Mouse (Mus musculus) neural tube, embryonic 12.5 days (tissue): ENCODE data around the gene Ass1. TPM values are rescaled to one million over a fixed set of nuclear protein-coding genes. Genes with fewer than 3 reads are reported as not detected.

ENCODE experiments used
- ATAC-seq: fragments of 200-750 bp; cut with Nextera tagmentation; 2 replicates; pipeline ENCODE4 v1.8.0; 2017; ENCODE audit warnings: low read depth, mild to moderate bottlenecking, moderate TSS enrichment, moderate library complexity; ENCODE audit not compliant: low FRiP score
- H3K27ac ChIP-seq: fragments of 300-500 bp; sonication (generic); 2 replicates; pipeline ENCODE4 v1.5.1; 2016
- H3K27me3 ChIP-seq: fragments of 300-500 bp; sonication (generic); replicated peaks from 2 replicates; pipeline ENCODE4 v1.6.1; 2016; ENCODE audit warnings: mild to moderate bottlenecking
- H3K36me3 ChIP-seq: fragments of 300-500 bp; sonication (generic); 2 replicates; pipeline ENCODE4 v1.6.1; 2016; ENCODE audit warnings: mild to moderate bottlenecking
- H3K4me1 ChIP-seq: fragments of 300-500 bp; sonication (generic); 2 replicates; pipeline ENCODE4 v1.6.1; 2016
- H3K4me2 ChIP-seq: fragments of 300-500 bp; sonication (generic); replicated peaks from 2 replicates; pipeline ENCODE4 v1.6.1; 2016; ENCODE audit warnings: mild to moderate bottlenecking
- H3K4me3 ChIP-seq: fragments of 300-500 bp; sonication (generic); 2 replicates; pipeline ENCODE4 v1.5.1; 2016
- H3K9ac ChIP-seq: fragments of 300-500 bp; sonication (generic); 2 replicates; pipeline ENCODE4 v1.6.1; 2016; ENCODE audit warnings: mild to moderate bottlenecking
- H3K9me3 ChIP-seq: fragments of 300-500 bp; sonication (generic); 2 replicates; pipeline ENCODE4 v1.6.1; 2016; ENCODE audit warnings: mild to moderate bottlenecking
- WGBS: fragments of 180-500 bp; shearing (Covaris S2); methylation state at CpG from one replicate; pipeline ENCODE4 v1.1.7; 2016; 5-methylcytosine and 5-hydroxymethylcytosine counted together
- polyA plus RNA-seq: library from polyadenylated mRNA; unstranded; fragments of >200 nt; fragmentation: Nextera tagmentation; extraction: Ambion mirVana; gene quantifications from 2 replicates; pipeline ENCODE4 v1.2.1, GENCODE M21; 2016

Gene Ass1
- polyA plus RNA-seq, 1 experiment from 2014 or later, result 33.0 TPM

DNA sequence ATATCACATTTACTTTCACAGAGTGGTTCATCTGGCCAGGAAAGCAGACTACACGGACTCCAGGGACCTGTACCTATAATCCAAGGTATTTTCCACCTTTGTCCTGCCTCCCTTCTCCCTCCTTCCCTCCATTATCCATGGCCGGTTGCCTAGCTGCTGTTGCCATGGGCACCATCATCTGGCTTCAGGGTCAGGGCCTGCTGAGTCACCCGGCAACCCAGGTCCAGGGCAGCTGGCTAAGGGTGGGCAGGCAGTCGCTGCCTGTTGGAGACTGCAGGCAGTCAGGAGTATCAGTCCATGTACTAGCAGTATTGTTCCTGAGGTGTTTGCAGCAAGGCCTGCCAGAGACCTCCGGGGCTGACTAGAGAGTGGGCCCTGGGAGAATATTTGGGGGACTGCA, 4.7 kb downstream of the Ass1 start:
- H3K9me3 ChIP-seq, result no peaks in the 10 kb centered on the region
- no peak for ATAC-seq
- no peaks in the 10 kb centered on the region for H3K36me3 ChIP-seq
- no peak overlapping the region for H3K4me3 ChIP-seq
- no peak overlapping the region for H3K4me2 ChIP-seq
- no peak overlapping the region for H3K27ac ChIP-seq
- H3K4me1 ChIP-seq, result peaks cover 20% of the 10 kb centered on the region
- 54% methylated on average over 5 of the region's 5 CpGs for WGBS
- peaks cover 51% of the 10 kb centered on the region for H3K27me3 ChIP-seq
- H3K9ac ChIP-seq, result no peak overlapping the region

DNA sequence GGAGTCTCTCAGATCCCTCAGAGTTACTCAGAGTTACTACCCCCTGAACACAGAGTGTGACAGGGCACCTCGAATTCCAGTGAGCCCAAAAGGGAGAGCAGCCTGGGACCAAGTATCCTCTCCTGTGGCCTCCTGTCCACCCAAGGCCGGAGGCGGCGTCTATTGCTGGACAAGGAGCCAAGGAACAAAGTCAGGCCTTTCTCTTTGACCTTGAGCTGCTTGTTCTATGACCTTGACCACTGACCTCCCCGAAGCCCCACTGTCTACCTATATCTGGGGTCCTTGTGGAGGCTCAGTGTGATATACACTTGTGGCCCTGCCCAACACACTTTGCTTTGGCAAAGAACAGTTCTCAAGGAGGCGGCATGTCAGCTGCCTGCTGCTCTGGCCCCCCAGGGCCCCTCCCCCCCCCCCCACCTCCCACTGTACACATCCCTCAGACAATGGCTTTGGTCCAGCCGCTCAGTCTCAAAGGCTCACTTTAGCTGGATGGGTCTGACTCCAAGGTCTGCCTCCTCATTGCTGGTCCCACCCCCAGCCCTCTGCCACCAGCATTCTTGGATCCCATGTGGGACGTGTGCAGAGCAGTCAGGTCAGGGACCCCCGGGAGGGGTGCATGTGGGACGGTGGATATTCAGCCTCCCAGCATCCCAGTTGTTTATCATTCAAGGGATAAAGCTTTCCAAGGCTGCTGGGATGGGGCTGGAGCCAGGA, 6.3 kb downstream of the Ass1 start:
- Histone ChIP-seq H3K36me3 (no peaks in the 10 kb centered on the region), H3K4me3 (no peak overlapping the region), H3K9ac (no peak overlapping the region), H3K27me3 (peaks cover 38% of the 10 kb centered on the region), H3K9me3 (no peaks in the 10 kb centered on the region), H3K4me2 (no peak overlapping the region), H3K4me1 (peaks cover 6% of the 10 kb centered on the region), H3K27ac (no peak overlapping the region)
- 72% methylated on average over 10 of the region's 10 CpGs for WGBS
- no peak for ATAC-seq

DNA sequence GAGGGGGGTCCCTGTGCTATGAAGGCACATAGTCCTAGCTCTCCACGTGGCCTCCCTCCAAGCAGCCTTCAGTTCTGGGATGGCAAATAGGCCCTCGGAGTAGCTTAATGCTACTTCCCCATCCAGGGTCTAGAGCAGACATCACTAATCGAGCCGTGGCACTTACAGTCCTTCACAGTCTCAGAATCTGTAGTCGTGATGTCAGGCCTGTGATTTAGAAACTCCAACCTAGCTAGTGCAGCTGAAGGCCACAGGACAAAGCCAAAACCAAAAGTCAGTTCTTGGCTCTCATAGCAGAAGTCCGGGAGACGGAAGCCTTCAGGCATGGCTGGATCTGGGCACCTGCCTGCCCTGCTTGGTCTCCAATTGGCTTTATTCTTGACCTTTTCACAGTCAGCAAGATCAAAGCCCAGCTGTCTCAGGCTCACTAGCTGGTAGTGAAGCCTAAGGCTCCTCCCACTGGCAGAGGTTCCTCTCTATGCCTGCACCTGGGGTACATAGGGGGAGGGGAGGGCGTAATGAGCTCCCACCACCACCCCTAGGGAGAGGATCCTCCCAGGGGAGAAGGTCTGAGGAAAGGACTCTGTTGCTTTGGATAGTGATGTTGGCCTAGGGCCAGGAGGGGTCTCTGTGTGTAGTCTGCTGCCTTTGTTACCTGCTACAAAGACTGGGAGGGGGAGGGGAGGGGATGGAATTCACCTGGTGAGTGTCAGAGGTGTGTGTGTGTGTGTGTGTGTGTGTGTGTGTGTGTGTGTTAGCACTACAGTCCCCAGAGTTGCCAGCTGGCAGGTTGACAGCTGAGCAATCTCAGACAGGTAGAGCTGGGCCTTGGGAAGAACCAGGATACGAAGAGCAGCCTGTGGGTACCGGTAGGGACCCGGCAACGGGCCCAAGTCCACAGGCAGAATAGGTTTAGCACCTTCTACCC, 7.5 kb downstream of the Ass1 start:
- WGBS, result 77% methylated on average over 12 of the region's 12 CpGs
- Histone ChIP-seq H3K27me3 (peaks cover 42% of the 10 kb centered on the region), H3K27ac (no peak overlapping the region), H3K4me2 (no peak overlapping the region), H3K36me3 (no peaks in the 10 kb centered on the region), H3K4me3 (no peak overlapping the region), H3K9ac (no peak overlapping the region), H3K9me3 (no peaks in the 10 kb centered on the region), H3K4me1 (peaks cover 6% of the 10 kb centered on the region)
- no peak for ATAC-seq

GRCm38 (mm10) chr2:31482914-31483575, 13.0 kb downstream of the Ass1 start:
- 30% methylated on average over 8 of the region's 8 CpGs for WGBS
- peaks cover 76% of the 10 kb centered on the region for H3K27me3 ChIP-seq

GRCm38 (mm10) chr2:31484187-31484586, 14.2 kb downstream of the Ass1 start:
- H3K9me3 ChIP-seq, result no peaks in the 10 kb centered on the region
- WGBS, result 30% methylated on average over 5 of the region's 5 CpGs
- H3K27ac ChIP-seq, result no peak overlapping the region
- ATAC-seq, result peak; percentile 41; the same call in 1 of the 2 replicates
- no peak overlapping the region for H3K4me3 ChIP-seq
- no peak overlapping the region for H3K4me2 ChIP-seq
- H3K36me3 ChIP-seq, result no peaks in the 10 kb centered on the region
- peaks cover 82% of the 10 kb centered on the region for H3K27me3 ChIP-seq
- H3K4me1 ChIP-seq, result peaks cover 2% of the 10 kb centered on the region; the same call in 1 of the 2 replicates
- H3K9ac ChIP-seq, result no peak overlapping the region

More at GRCm38 (mm10) chr2:31482914-31483575, 13.0 kb downstream of the Ass1 start:
- no peak overlapping the region for H3K4me2 ChIP-seq
- H3K36me3 ChIP-seq, result no peaks in the 10 kb centered on the region
- no peaks in the 10 kb centered on the region for H3K9me3 ChIP-seq
- H3K4me1 ChIP-seq, result no peaks in the 10 kb centered on the region
- H3K27ac ChIP-seq, result no peak overlapping the region
- no peak overlapping the region for H3K4me3 ChIP-seq
- H3K9ac ChIP-seq, result no peak overlapping the region
- 0 out of 2 replicates have a peak, but pooled peaks have one; percentile 57 for ATAC-seq

- Histone ChIP-seq H3K9ac (no peak overlapping the region), H3K4me3 (no peak overlapping the region), H3K36me3 (no peaks in the 10 kb centered on the region), H3K9me3 (no peaks in the 10 kb centered on the region), H3K27ac (no peak overlapping the region), H3K27me3 (peaks cover 96% of the 10 kb centered on the region), H3K4me1 (peaks cover 23% of the 10 kb centered on the region), H3K4me2 (no peak overlapping the region)
- ATAC-seq, result no peak
- 15% methylated on average over 12 of the region's 12 CpGs for WGBS
These were observed 19.2 kb downstream of the Ass1 start for GRCm38 (mm10) chr2:31489166-31489565.

DNA sequence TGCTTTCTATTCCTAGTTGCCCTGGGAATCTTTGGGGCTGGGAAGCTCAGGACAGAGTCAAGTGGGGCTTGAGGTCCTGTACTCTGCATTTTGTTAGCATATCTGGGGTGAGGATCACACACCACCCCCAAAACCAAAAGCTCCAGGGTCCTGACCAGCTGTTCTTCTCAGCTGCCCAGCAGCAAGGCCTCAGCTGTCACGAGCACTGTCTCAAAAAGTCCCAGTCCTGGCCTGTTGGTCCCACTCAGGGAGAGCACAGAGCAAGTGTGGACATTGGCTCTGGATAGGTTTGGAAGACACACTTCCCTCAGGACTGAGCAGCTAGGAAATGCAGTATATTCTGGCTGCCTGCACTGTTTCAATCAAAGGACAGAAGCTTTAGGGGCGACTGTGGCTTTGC, 20.5 kb downstream of the Ass1 start:
- ATAC-seq, result no peak
- no peak overlapping the region for H3K4me3 ChIP-seq
- WGBS, result 93% methylated on average over 2 of the region's 2 CpGs
- no peak overlapping the region for H3K9ac ChIP-seq
- no peaks in the 10 kb centered on the region for H3K9me3 ChIP-seq
- H3K36me3 ChIP-seq, result no peaks in the 10 kb centered on the region
- peaks cover 36% of the 10 kb centered on the region for H3K4me1 ChIP-seq
- no peak overlapping the region for H3K27ac ChIP-seq
- H3K27me3 ChIP-seq, result peaks cover 91% of the 10 kb centered on the region
- no peak overlapping the region for H3K4me2 ChIP-seq

- Histone ChIP-seq H3K4me1 (peaks cover 53% of the 10 kb centered on the region), H3K9me3 (no peaks in the 10 kb centered on the region), H3K27ac (no peak overlapping the region), H3K4me2 (no peak overlapping the region), H3K27me3 (peaks cover 85% of the 10 kb centered on the region), H3K9ac (no peak overlapping the region), H3K36me3 (no peaks in the 10 kb centered on the region), H3K4me3 (no peak overlapping the region)
- 94% methylated on average over 8 of the region's 8 CpGs for WGBS
- ATAC-seq, result no peak
These were observed 22.3 kb downstream of the Ass1 start for GRCm38 (mm10) chr2:31492308-31492707.

GRCm38 (mm10) chr2:31493243-31493642, 23.2 kb downstream of the Ass1 start:
- no peaks in the 10 kb centered on the region for H3K36me3 ChIP-seq
- 0 out of 2 replicates have a peak overlapping the region, but pooled peaks have one; percentile 5 for H3K4me2 ChIP-seq
- no peaks in the 10 kb centered on the region for H3K9me3 ChIP-seq
- H3K9ac ChIP-seq, result no peak overlapping the region
- WGBS, result 21% methylated on average over 11 of the region's 11 CpGs
- H3K4me1 ChIP-seq, result peaks cover 63% of the 10 kb centered on the region
- ATAC-seq, result no peak
- H3K27me3 ChIP-seq, result peaks cover 85% of the 10 kb centered on the region
- H3K4me3 ChIP-seq, result no peak overlapping the region
- peak overlapping the region; percentile 4; the same call in 1 of the 2 replicates for H3K27ac ChIP-seq

DNA sequence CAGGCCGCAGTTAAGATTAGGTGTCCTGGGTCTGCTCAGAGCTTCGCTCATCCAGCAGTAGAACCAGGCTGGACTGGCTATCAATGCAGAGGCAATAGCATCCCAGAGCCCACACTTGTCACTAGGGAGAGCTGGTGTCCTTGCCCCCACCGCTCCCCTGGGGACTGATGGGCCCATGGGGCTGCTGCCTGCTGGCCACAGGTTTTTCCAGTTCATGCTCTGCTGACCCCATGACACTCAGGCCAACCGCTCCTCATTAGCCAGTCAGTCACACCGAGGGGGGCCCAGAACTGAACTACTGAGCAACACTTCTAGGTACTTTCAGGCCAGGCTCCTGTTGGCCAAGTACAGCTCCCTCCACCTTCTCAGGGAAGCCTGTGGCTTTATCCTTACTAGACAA, 24.3 kb downstream of the Ass1 start:
- WGBS, result 32% methylated on average over 5 of the region's 5 CpGs
- H3K27me3 ChIP-seq, result peaks cover 86% of the 10 kb centered on the region
- no peak overlapping the region for H3K9ac ChIP-seq
- ATAC-seq, result no peak
- no peaks in the 10 kb centered on the region for H3K36me3 ChIP-seq
- peak overlapping the region; percentile 45; the same call in 1 of the 2 replicates for H3K4me2 ChIP-seq
- H3K27ac ChIP-seq, result no peak overlapping the region
- no peaks in the 10 kb centered on the region for H3K9me3 ChIP-seq
- peaks cover 70% of the 10 kb centered on the region for H3K4me1 ChIP-seq
- no peak overlapping the region for H3K4me3 ChIP-seq

DNA sequence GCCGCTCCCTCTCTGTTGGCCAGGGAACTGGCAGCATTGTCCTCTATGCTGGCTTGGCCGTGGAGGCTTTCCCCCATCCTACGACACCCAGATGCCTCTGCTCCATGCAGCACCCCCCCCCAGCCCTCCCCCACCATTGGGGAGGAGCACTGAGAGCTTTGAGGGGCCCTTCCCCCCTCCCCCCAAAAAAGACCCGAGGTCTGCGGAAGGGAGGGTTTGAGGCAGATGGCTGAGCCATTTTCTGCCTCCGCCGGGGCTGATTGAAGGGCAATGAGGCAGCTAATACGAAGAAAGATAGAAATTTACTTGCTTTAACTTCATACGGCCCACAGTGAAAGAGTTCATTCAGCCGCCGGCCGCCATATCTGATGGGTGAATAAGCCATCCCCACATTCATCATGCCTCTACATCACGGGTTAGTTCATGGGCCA, 25.1 kb downstream of the Ass1 start:
- Histone ChIP-seq H3K4me1 (peaks cover 73% of the 10 kb centered on the region), H3K27me3 (peaks cover 84% of the 10 kb centered on the region), H3K4me3 (no peak overlapping the region), H3K9ac (no peak overlapping the region), H3K27ac (peak overlapping the region; percentile 10; the same call in 1 of the 2 replicates), H3K4me2 (peak overlapping the region; percentile 45), H3K36me3 (no peaks in the 10 kb centered on the region), H3K9me3 (no peaks in the 10 kb centered on the region)
- peak; percentile 60 for ATAC-seq
- whole genome bisulfite sequencing, result 9% methylated on average over 13 of the region's 13 CpGs

GRCm38 (mm10) chr2:31496141-31496540, 26.1 kb downstream of the Ass1 start:
- H3K27me3 ChIP-seq, result peaks cover 77% of the 10 kb centered on the region
- H3K4me1 ChIP-seq, result peaks cover 84% of the 10 kb centered on the region
- no peaks in the 10 kb centered on the region for H3K9me3 ChIP-seq

More at GRCm38 (mm10) chr2:31496141-31496540, 26.1 kb downstream of the Ass1 start:
- no peak overlapping the region for H3K9ac ChIP-seq
- WGBS, result 6% methylated on average over 1 of the region's 1 CpGs
- H3K27ac ChIP-seq, result no peak overlapping the region
- H3K36me3 ChIP-seq, result no peaks in the 10 kb centered on the region
- H3K4me3 ChIP-seq, result no peak overlapping the region
- peak overlapping the region; percentile 45; the same call in 1 of the 2 replicates for H3K4me2 ChIP-seq
- ATAC-seq, result no peak
